Mouse (Mus musculus): ENCODE data around the gene Tnks2. TPM values are rescaled to one million over a fixed set of nuclear protein-coding genes. Genes with fewer than 3 reads are reported as not detected.

The Tnks2 gene
- polyA plus RNA-seq, 1 experiment = 75.8 TPM

GRCm38 (mm10) chr19:36896791-36897569, 62.9 kb downstream of the Tnks2 start:
- TF ChIP-seq CTCF (IDR thresholded peaks at IDR 0.05; ENCODE audit: insufficient read depth, low read depth, low read length) = no peak
- H3K27ac ChIP-seq (ENCODE audit: insufficient read depth, low read depth, low read length) = no peak overlapping the region

DNA sequence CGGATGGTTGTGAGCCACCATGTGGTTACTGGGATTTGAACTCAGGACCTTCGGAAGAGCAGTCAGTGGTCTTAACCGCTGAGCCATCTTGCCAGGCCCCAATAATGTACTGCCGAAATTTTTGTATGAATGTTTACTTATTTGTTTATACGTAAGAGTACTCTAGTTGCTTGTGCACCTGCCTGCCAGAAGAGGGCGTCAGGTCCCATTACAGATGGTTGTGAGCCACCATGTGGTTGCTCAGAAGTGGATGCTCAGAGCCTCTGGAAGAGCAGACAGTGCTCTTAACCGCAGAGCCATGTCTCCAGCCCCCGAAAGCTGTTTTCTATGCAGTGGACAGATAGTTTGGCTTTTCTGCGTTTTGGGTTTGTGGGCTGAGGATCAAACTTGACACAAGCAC, 63.7 kb downstream of the Tnks2 start:
- no peak for TF ChIP-seq CTCF (IDR thresholded peaks at IDR 0.05; ENCODE audit: insufficient read depth, low read depth, low read length)
- TF ChIP-seq POLR2A (IDR thresholded peaks at IDR 0.05; ENCODE audit: insufficient read depth, low read depth, low read length) = no peak
- Histone ChIP-seq H3K4me3 (ENCODE audit: insufficient read depth, low read depth, low read length) (no peak overlapping the region), H3K27ac (ENCODE audit: insufficient read depth, low read depth, low read length) (no peak overlapping the region), H3K4me1 (ENCODE audit: control insufficient read depth, insufficient read depth, low read length) (peaks cover 7% of the 10 kb centered on the region)
- WGBS = 42% methylated on average over 9 of the region's 9 CpGs

More at GRCm38 (mm10) chr19:36896791-36897569, 62.9 kb downstream of the Tnks2 start:
- 17% methylated on average over 10 of the region's 10 CpGs for WGBS
- H3K4me3 ChIP-seq (ENCODE audit: insufficient read depth, low read depth, low read length) = no peak overlapping the region
- H3K4me1 ChIP-seq (ENCODE audit: control insufficient read depth, insufficient read depth, low read length) = peaks cover 7% of the 10 kb centered on the region

DNA sequence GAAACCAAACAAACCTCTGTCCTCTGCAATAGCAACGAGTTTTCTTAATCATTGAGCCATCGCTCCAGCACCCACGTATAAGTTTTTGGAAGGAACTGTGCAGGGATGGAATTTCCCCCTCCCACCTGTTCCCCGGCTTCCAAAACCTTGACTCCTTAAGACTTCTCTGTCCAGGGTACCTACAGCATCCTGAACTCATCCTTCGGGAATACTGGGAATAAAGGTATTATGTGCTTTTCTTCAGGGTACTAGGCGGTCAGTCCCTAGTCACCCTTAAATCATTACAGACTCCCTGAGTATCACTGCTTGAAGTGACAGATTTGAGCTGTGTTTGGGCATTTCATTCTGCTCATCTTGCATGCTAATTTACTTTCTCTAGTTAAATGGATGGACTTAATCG, 69.3 kb downstream of the Tnks2 start:
- no peak for TF ChIP-seq CTCF (IDR thresholded peaks at IDR 0.05; ENCODE audit: insufficient read depth, low read depth, low read length)
- TF ChIP-seq POLR2A (IDR thresholded peaks at IDR 0.05; ENCODE audit: insufficient read depth, low read depth, low read length) = no peak
- Histone ChIP-seq H3K4me1 (ENCODE audit: control insufficient read depth, insufficient read depth, low read length) (0 out of 2 replicates have a peak, but pooled peaks cover 2% of the 10 kb centered on the region), H3K27ac (ENCODE audit: insufficient read depth, low read depth, low read length) (no peak overlapping the region), H3K4me3 (ENCODE audit: insufficient read depth, low read depth, low read length) (no peak overlapping the region)
- WGBS = 31% methylated on average over 7 of the region's 7 CpGs

- TF ChIP-seq CTCF (IDR thresholded peaks at IDR 0.05; ENCODE audit: insufficient read depth, low read depth, low read length) (no peak), POLR2A (IDR thresholded peaks at IDR 0.05; ENCODE audit: insufficient read depth, low read depth, low read length) (no peak)
- WGBS = 1% methylated on average over 41 of the region's 41 CpGs
- peak overlapping the region; percentile 47 for H3K4me3 ChIP-seq (ENCODE audit: insufficient read depth, low read depth, low read length)
- peak overlapping the region; percentile 14; the same call in 1 of the 2 replicates for H3K27ac ChIP-seq (ENCODE audit: insufficient read depth, low read depth, low read length)
- H3K4me1 ChIP-seq (ENCODE audit: control insufficient read depth, insufficient read depth, low read length) = 0 out of 2 replicates have a peak, but pooled peaks cover 2% of the 10 kb centered on the region
Observed at GRCm38 (mm10) chr19:36904211-36905007, 70.4 kb downstream of the Tnks2 start.

- WGBS = 86% methylated on average over 3 of the region's 3 CpGs
- H3K4me1 ChIP-seq (ENCODE audit: control insufficient read depth, insufficient read depth, low read length) = peaks cover 5% of the 10 kb centered on the region
Observed at GRCm38 (mm10) chr19:36909150-36909549, 75.1 kb downstream of the Tnks2 start.

DNA sequence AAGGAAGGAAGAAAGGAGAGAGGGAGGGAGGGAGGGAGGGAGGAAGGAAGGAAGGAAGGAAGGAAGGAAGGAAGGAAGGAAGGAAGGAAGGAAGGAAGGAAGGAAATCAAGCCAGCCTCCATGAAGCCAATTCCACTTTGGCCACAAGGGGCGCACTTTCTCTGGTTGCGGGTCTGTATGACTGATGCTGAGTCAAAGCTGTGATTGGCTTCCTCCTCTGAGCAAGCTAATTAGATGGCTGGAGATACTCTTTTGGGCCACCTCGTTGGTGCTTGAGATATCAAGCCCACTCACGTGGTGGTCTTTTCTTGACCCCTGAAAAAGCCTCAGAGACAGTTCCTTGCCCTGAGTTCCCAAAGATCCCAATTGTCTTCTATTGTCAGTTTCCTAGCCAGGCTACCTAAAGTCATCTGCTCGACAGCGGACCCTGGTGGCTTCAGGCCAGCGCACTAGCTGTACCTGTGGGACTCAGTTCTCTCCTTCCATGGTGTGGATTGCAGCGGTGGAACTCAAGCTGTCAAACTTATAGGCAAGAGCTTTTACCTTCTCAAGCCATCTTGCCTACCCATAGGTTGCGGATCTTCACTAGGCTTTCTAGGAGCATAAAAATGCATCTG, 75.8 kb downstream of the Tnks2 start:
- Histone ChIP-seq H3K4me3 (ENCODE audit: insufficient read depth, low read depth, low read length) (no peak overlapping the region), H3K4me1 (ENCODE audit: control insufficient read depth, insufficient read depth, low read length) (peaks cover 3% of the 10 kb centered on the region), H3K27ac (ENCODE audit: insufficient read depth, low read depth, low read length) (no peak overlapping the region)
- 42% methylated on average over 9 of the region's 9 CpGs for WGBS
- peak; percentile 26; the same call in 1 of the 2 replicates for TF ChIP-seq CTCF (IDR thresholded peaks at IDR 0.05; ENCODE audit: insufficient read depth, low read depth, low read length)
- no peak for TF ChIP-seq POLR2A (IDR thresholded peaks at IDR 0.05; ENCODE audit: insufficient read depth, low read depth, low read length)

More at GRCm38 (mm10) chr19:36909150-36909549, 75.1 kb downstream of the Tnks2 start:
- no peak overlapping the region for H3K27ac ChIP-seq (ENCODE audit: insufficient read depth, low read depth, low read length)
- TF ChIP-seq POLR2A (IDR thresholded peaks at IDR 0.05; ENCODE audit: insufficient read depth, low read depth, low read length) = no peak
- no peak for TF ChIP-seq CTCF (IDR thresholded peaks at IDR 0.05; ENCODE audit: insufficient read depth, low read depth, low read length)
- H3K4me3 ChIP-seq (ENCODE audit: insufficient read depth, low read depth, low read length) = no peak overlapping the region

- WGBS = 23% methylated on average over 12 of the region's 12 CpGs
- no peak overlapping the region for H3K4me3 ChIP-seq (ENCODE audit: insufficient read depth, low read depth, low read length)
- peaks cover 3% of the 10 kb centered on the region for H3K4me1 ChIP-seq (ENCODE audit: control insufficient read depth, insufficient read depth, low read length)
- TF ChIP-seq POLR2A (IDR thresholded peaks at IDR 0.05; ENCODE audit: insufficient read depth, low read depth, low read length) (no peak), CTCF (IDR thresholded peaks at IDR 0.05; ENCODE audit: insufficient read depth, low read depth, low read length) (no peak)
- H3K27ac ChIP-seq (ENCODE audit: insufficient read depth, low read depth, low read length) = no peak overlapping the region
Observed at GRCm38 (mm10) chr19:36910424-36911045, 76.5 kb downstream of the Tnks2 start.

- WGBS = 87% methylated on average over 7 of the region's 7 CpGs
Observed at GRCm38 (mm10) chr19:36913064-36913463, 79.0 kb downstream of the Tnks2 start.

More at GRCm38 (mm10) chr19:36913064-36913463, 79.0 kb downstream of the Tnks2 start:
- no peak overlapping the region for H3K4me3 ChIP-seq (ENCODE audit: insufficient read depth, low read depth, low read length)
- H3K27ac ChIP-seq (ENCODE audit: insufficient read depth, low read depth, low read length) = no peak overlapping the region
- no peak for TF ChIP-seq CTCF (IDR thresholded peaks at IDR 0.05; ENCODE audit: insufficient read depth, low read depth, low read length)
- TF ChIP-seq POLR2A (IDR thresholded peaks at IDR 0.05; ENCODE audit: insufficient read depth, low read depth, low read length) = no peak
- H3K4me1 ChIP-seq (ENCODE audit: control insufficient read depth, insufficient read depth, low read length) = peaks cover 3% of the 10 kb centered on the region
